ENCODE assay signal across 16 mouse cellular contexts in genomic region chr3:111385627-111386026, GRCm38 (mm10).
"Had no signal": no experiment of that assay in that cellular context is flagged by ENCODE, and none has a peak within 500 bp of the region (broad histone marks: within the 10 kb centered on the region; RNA-seq: fewer than 3 reads in every experiment).

No protein-coding gene starts in this region.

- H3K36me3 ChIP-seq: limb, embryonic 15.5 days; liver, embryonic 12.5 days; midbrain, embryonic 10.5 days; neural tube, embryonic 13.5 days; stomach, embryonic 15.5 days had no signal

- H3K4me1 ChIP-seq: limb, embryonic 15.5 days; liver, embryonic 12.5 days; midbrain, embryonic 10.5 days; neural tube, embryonic 13.5 days; stomach, embryonic 15.5 days had no signal

- ATAC-seq: liver, embryonic 12.5 days; midbrain, embryonic 16.5 days had no signal

- H3K9ac ChIP-seq: limb, embryonic 15.5 days; liver, embryonic 12.5 days; lung, embryonic 14.5 days; neural tube, embryonic 13.5 days; stomach, embryonic 15.5 days had no signal

- H3K27me3 ChIP-seq: limb, embryonic 15.5 days; liver, embryonic 12.5 days; neural tube, embryonic 13.5 days; stomach, embryonic 15.5 days had no signal

- H3K4me3 ChIP-seq: layer of hippocampus, adult 2 months; limb, embryonic 15.5 days; liver, embryonic 12.5 days; midbrain, embryonic 10.5 days; neural tube, embryonic 13.5 days; stomach, embryonic 15.5 days had no signal

- H3K4me2 ChIP-seq: limb, embryonic 15.5 days; liver, embryonic 12.5 days; lung, embryonic 14.5 days; neural tube, embryonic 13.5 days; stomach, embryonic 15.5 days had no signal

- DNase-seq: kidney, adult 8-10 months; kidney, postnatal 10 days; kidney, postnatal 4 days; left cerebral cortex, postnatal 4 days; lung, embryonic 14.5 days; lung, postnatal 14 days; retina, postnatal 1 day; right cerebral cortex, postnatal 14 days; thymus, postnatal 14 days had no signal

- H3K27ac ChIP-seq: layer of hippocampus, adult 2 months; limb, embryonic 15.5 days; liver, embryonic 12.5 days; midbrain, embryonic 10.5 days; neural tube, embryonic 13.5 days; stomach, embryonic 15.5 days had no signal

- H3K9me3 ChIP-seq: limb, embryonic 15.5 days; liver, embryonic 12.5 days; midbrain, embryonic 10.5 days; neural tube, embryonic 13.5 days; stomach, embryonic 15.5 days had no signal
